Mouse (Mus musculus): ENCODE results near the gene 4933402D24Rik.

4933402D24Rik gene

GRCm38 (mm10) chr1:63769167-63769566 lies at the start of gene 4933402D24Rik:
4933402D24Rik (minus strand) TSS chr1:63769267.
- no peak for DNase-seq

- DNase-seq = no peak
Measured at GRCm38 (mm10) chr1:63808584-63808983, 39.5 kb upstream of the 4933402D24Rik start.

DNA sequence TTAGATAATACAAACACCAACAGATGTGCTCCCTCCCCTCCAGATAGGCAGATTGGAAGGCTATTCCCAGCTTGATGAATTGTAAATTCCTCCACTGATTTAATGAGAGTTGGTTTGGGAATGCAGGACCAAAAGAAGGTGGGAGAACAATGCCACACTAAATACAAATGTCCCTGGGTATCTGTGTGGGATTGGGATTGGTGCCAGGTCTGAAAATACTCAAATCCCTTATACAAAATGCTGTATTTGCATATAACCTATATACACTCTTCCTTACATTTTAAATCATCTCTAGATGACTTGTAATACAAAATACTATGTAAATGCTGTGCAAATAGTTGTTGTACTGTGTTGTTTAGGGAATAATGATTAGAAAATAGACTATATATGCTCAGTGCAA lies 36.0 kb upstream of the 4933402D24Rik start:
- no peak for DNase-seq

GRCm38 (mm10) chr1:63794326-63794725 lies 25.3 kb upstream of the 4933402D24Rik start:
- DNase-seq = no peak

GRCm38 (mm10) chr1:63776902-63777630 lies 8.0 kb upstream of the 4933402D24Rik start:
- DNase-seq = no peak

GRCm38 (mm10) chr1:63776396-63776795 lies 7.3 kb upstream of the 4933402D24Rik start:
- DNase-seq = no peak

DNA sequence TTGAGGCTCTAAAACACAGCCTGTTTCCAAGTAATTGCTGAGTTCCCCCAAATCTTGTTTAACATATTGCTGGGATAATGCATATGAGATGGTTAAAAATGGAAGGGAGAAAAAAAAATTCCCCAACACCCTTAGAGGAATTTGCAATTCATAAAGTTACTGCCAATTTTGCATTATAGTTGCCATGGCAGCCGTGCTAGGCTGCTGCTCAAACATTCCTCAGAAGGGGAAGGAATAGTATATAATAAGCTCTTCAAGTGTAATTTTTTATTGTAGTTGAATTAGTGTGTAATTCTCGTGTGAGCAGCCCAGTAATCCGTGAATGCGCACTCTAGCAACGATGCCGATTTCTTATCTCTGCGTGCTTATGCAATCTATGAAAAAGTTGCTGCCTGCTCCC lies 1.2 kb upstream of the 4933402D24Rik start:
- no peak for DNase-seq

- peak; percentile 38 for DNase-seq
Measured at GRCm38 (mm10) chr1:63768112-63768511, 955 bp downstream of the 4933402D24Rik start.

DNA sequence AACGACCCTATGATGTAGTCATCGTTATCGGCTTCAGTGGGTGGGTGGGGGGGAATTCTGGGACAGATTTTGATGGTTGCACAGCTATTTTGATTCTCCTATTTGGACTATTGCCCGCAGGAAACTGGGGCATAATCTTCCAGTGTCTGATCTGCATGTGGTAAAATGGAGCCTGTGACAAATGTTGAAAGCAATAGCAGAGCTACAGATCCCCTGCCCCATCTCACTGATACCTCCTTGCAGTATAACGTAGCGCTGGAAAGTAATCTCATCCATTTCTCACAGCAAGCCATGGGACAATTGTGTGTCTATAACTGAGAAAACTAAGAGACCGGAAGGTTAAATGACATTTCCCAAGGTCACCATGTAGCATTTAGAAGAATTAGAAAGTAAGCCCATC lies 4.7 kb downstream of the 4933402D24Rik start:
- no peak for DNase-seq

DNA sequence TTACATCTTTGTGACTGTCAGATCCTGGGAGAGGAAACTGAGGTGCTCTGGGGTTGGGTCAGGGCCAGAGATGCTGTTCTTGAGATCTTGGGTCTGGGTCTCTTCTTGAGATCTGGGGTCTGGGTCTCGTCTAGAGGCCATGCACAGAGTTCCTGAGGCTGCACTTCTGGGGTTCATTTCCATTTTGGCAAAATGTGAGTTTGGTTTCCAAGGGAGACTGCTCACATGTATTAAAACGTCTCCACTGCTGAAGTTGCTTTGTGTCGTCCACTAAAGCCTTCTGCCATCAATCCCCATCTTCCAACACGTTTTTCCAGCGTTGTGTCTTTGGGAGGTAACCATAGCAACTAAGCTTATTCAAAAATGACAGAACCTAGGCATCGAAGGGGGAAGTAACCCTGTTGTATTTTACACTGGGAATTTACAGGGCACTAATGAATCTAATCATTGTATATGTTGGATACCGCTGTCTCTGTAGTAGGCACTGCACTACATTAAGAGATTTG lies 5.1 kb downstream of the 4933402D24Rik start:
- no peak for DNase-seq

DNA sequence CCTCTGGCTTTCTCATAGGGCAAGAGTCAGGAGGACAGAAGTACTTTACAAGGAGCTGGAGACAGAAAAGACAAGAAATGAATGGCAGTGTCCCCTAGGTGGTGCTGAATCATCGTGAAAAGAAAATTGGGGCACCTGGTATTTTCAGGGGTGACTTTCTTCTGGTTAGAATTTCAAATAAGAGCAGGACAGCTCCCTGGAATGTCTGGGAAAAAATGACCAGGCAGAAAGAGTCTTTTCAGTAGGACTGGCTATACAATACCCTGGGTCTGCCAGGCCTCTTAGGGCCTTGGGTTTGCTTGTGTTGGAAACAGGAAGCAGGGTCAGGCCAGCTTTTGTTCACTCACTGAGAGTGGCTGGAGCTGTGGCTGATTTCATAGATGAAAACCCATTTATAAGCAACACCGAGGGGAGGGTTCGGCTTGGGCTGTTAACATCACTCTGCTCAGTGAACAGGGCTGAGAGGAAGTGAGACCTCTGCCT lies 5.8 kb downstream of the 4933402D24Rik start:
- DNase-seq = peak; percentile 60

DNA sequence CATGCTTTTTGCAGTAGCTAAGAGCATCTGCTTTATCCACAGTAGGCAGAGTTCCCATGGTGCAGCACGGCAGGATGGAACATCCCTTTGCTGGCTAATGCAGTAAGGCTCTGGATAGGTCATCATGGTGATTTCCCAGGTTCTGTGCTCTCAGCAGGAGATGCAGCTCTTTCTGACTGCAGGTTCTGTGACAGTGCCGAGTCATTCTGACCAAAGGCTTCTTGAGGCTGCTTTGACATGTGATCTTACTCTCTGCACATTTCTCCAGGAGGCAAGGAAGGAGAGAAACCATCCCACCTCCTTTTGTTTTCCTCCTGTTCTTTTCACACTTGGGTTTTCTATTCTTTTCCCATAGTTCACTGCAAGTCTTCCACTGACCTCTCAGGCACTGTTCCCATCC lies 13.1 kb downstream of the 4933402D24Rik start:
- no peak for DNase-seq

- DNase-seq = peak; percentile 93
Measured at GRCm38 (mm10) chr1:63730240-63730771, 38.8 kb downstream of the 4933402D24Rik start, which contains the start of the genes Mdh1b and Fastkd2. Mdh1b (minus strand) TSS chr1:63730318. Fastkd2 (plus strand) TSS chr1:63730614.

GRCm38 (mm10) chr1:63729796-63730195 lies 39.3 kb downstream of the 4933402D24Rik start:
- DNase-seq = peak; percentile 7

DNA sequence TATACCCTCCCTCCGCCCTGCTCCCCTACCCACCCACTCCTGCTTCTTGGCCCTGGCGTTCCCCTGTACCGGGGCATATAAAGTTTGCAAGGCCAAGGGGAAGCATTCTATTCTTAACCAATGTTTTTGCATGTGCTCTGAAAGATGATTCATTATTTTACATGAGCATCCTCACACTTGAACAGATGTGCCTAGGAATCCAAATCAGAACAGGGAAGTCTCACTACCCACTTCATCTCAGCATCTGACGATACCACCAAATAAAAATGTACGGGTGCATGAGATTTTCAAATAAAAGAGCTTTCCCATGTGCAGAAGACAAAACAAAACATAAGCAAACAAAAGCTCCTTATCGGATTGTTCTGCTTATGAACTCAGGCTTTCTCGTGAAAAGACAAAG lies 48.9 kb downstream of the 4933402D24Rik start:
- no peak for DNase-seq

- DNase-seq = no peak
Measured at GRCm38 (mm10) chr1:63708876-63709275, 60.2 kb downstream of the 4933402D24Rik start.

- DNase-seq = peak; percentile 32
Measured at GRCm38 (mm10) chr1:63705733-63706132, 63.3 kb downstream of the 4933402D24Rik start.

Measured in kidney, postnatal 10 days (tissue).